Mouse (Mus musculus) forebrain, embryonic 13.5 days (tissue): ENCODE data around the gene Cdk2ap1. TPM values are rescaled to one million over a fixed set of nuclear protein-coding genes. Genes with fewer than 3 reads are reported as not detected.

Experiments used
- ATAC-seq: fragments of 200-750 bp; cut with Nextera tagmentation; 2 replicates; pipeline ENCODE4 v1.8.0; 2017
- H3K27ac ChIP-seq: fragments of 300-500 bp; sonication (generic); 2 replicates; pipeline ENCODE4 v1.5.1; 2015; ENCODE audit warnings: inconsistent platforms, mild to moderate bottlenecking, moderate library complexity
- H3K27me3 ChIP-seq: fragments of 300-500 bp; sonication (generic); 2 replicates; pipeline ENCODE4 v1.6.1; 2015; ENCODE audit warnings: mild to moderate bottlenecking, inconsistent platforms
- H3K36me3 ChIP-seq: fragments of 300-500 bp; sonication (generic); 2 replicates; pipeline ENCODE4 v1.6.1; 2015; ENCODE audit warnings: mild to moderate bottlenecking, inconsistent platforms; ENCODE audit not compliant: poor library complexity, severe bottlenecking
- H3K4me1 ChIP-seq: fragments of 300-500 bp; sonication (generic); 2 replicates; pipeline ENCODE4 v1.6.1; 2015; ENCODE audit warnings: inconsistent platforms
- H3K4me2 ChIP-seq: fragments of 300-500 bp; sonication (generic); 2 replicates; pipeline ENCODE4 v1.6.1; 2015; ENCODE audit warnings: inconsistent platforms, mild to moderate bottlenecking, moderate library complexity
- H3K4me3 ChIP-seq: fragments of 300-500 bp; sonication (generic); 2 replicates; pipeline ENCODE4 v1.5.1; 2015; ENCODE audit warnings: mild to moderate bottlenecking, inconsistent platforms
- H3K9ac ChIP-seq: fragments of 300-500 bp; sonication (generic); 2 replicates; pipeline ENCODE4 v1.6.1; 2015; ENCODE audit warnings: mild to moderate bottlenecking, inconsistent platforms
- H3K9me3 ChIP-seq: fragments of 300-500 bp; sonication (generic); replicated peaks from 2 replicates; pipeline ENCODE4 v1.6.1; 2016; ENCODE audit warnings: inconsistent platforms
- WGBS: fragments of 180-500 bp; shearing (Covaris S2); methylation state at CpG from one replicate; pipeline ENCODE4 v1.1.7; 2015; 5-methylcytosine and 5-hydroxymethylcytosine counted together
- polyA plus RNA-seq: library from polyadenylated mRNA; unstranded; fragments of >200 nt; fragmentation: Nextera tagmentation; extraction: Ambion mirVana; gene quantifications from 2 replicates; pipeline ENCODE4 v1.2.1, GENCODE M21; 2015

Cdk2ap1 gene
- polyA plus RNA-seq, 1 experiment from 2014 or later = 78.9 TPM

GRCm38 (mm10) chr5:124359641-124360040, 3.2 kb downstream of the Cdk2ap1 start:
- H3K36me3 ChIP-seq = no peaks in the 10 kb centered on the region
- H3K4me3 ChIP-seq = no peak overlapping the region
- H3K9ac ChIP-seq = no peak overlapping the region
- H3K4me1 ChIP-seq = peaks cover 3% of the 10 kb centered on the region
- WGBS = 90% methylated on average over 2 of the region's 2 CpGs
- H3K4me2 ChIP-seq = no peak overlapping the region
- H3K9me3 ChIP-seq = no peaks in the 10 kb centered on the region
- H3K27ac ChIP-seq = no peak overlapping the region
- H3K27me3 ChIP-seq = no peaks in the 10 kb centered on the region
- ATAC-seq = no peak

GRCm38 (mm10) chr5:124356695-124357094, 6.2 kb downstream of the Cdk2ap1 start:
- no peak for ATAC-seq
- Histone ChIP-seq H3K9me3 (no peaks in the 10 kb centered on the region), H3K4me3 (no peak overlapping the region), H3K4me2 (no peak overlapping the region), H3K27me3 (no peaks in the 10 kb centered on the region), H3K9ac (no peak overlapping the region), H3K27ac (no peak overlapping the region), H3K36me3 (no peaks in the 10 kb centered on the region), H3K4me1 (peaks cover 9% of the 10 kb centered on the region)
- 35% methylated on average over 3 of the region's 3 CpGs for WGBS

GRCm38 (mm10) chr5:124355425-124355959, 7.4 kb downstream of the Cdk2ap1 start:
- Histone ChIP-seq H3K9ac (peak overlapping the region; percentile 100), H3K27me3 (no peaks in the 10 kb centered on the region), H3K4me2 (peak overlapping the region; percentile 64), H3K9me3 (no peaks in the 10 kb centered on the region), H3K36me3 (no peaks in the 10 kb centered on the region), H3K27ac (no peak overlapping the region), H3K4me3 (peak overlapping the region; percentile 94), H3K4me1 (peaks cover 21% of the 10 kb centered on the region)
- ATAC-seq = no peak
- WGBS = under 1% methylated on average over 12 of the region's 12 CpGs

GRCm38 (mm10) chr5:124354574-124355424, 8.1 kb downstream of the Cdk2ap1 start:
- H3K27me3 ChIP-seq = no peaks in the 10 kb centered on the region
- peak overlapping the region; percentile 64 for H3K4me2 ChIP-seq
- H3K36me3 ChIP-seq = peaks cover 6% of the 10 kb centered on the region
- H3K27ac ChIP-seq = peak overlapping the region; percentile 99
- no peaks in the 10 kb centered on the region for H3K9me3 ChIP-seq
- peak overlapping the region; percentile 94 for H3K4me3 ChIP-seq
- H3K4me1 ChIP-seq = peaks cover 28% of the 10 kb centered on the region
- H3K9ac ChIP-seq = peak overlapping the region; percentile 100
- peak; percentile 22 for ATAC-seq
- WGBS = under 1% methylated on average over 42 of the region's 60 CpGs

- no peaks in the 10 kb centered on the region for H3K27me3 ChIP-seq
- no peaks in the 10 kb centered on the region for H3K9me3 ChIP-seq
- H3K9ac ChIP-seq = peak overlapping the region; percentile 100
- peak overlapping the region; percentile 99 for H3K27ac ChIP-seq
- H3K4me1 ChIP-seq = peaks cover 36% of the 10 kb centered on the region
- peak; percentile 3 for ATAC-seq
- H3K36me3 ChIP-seq = peaks cover 15% of the 10 kb centered on the region
- peak overlapping the region; percentile 79 for H3K4me2 ChIP-seq
- under 1% methylated on average over 31 of the region's 132 CpGs for WGBS
- peak overlapping the region; percentile 94 for H3K4me3 ChIP-seq
These were observed 8.9 kb downstream of the Cdk2ap1 start for GRCm38 (mm10) chr5:124353726-124354547.

GRCm38 (mm10) chr5:124353011-124353725, 9.7 kb downstream of the Cdk2ap1 start:
- peak overlapping the region; percentile 100 for H3K9ac ChIP-seq
- ATAC-seq = no peak
- H3K4me1 ChIP-seq = peaks cover 40% of the 10 kb centered on the region
- 0% methylated on average over 24 of the region's 32 CpGs for WGBS
- no peaks in the 10 kb centered on the region for H3K27me3 ChIP-seq
- peak overlapping the region; percentile 79 for H3K4me2 ChIP-seq
- H3K9me3 ChIP-seq = no peaks in the 10 kb centered on the region
- H3K4me3 ChIP-seq = peak overlapping the region; percentile 94
- H3K27ac ChIP-seq = peak overlapping the region; percentile 99
- H3K36me3 ChIP-seq = peaks cover 23% of the 10 kb centered on the region

- H3K9me3 ChIP-seq = no peaks in the 10 kb centered on the region
- H3K27me3 ChIP-seq = no peaks in the 10 kb centered on the region
- H3K4me3 ChIP-seq = peak overlapping the region; percentile 94
- 1% methylated on average over 27 of the region's 30 CpGs for whole genome bisulfite sequencing
- peaks cover 40% of the 10 kb centered on the region for H3K4me1 ChIP-seq
- H3K36me3 ChIP-seq = peaks cover 27% of the 10 kb centered on the region
- peak overlapping the region; percentile 100 for H3K9ac ChIP-seq
- ATAC-seq = peak; percentile 86
- H3K27ac ChIP-seq = peak overlapping the region; percentile 99
- peak overlapping the region; percentile 79 for H3K4me2 ChIP-seq
These were observed 10.6 kb downstream of the Cdk2ap1 start for GRCm38 (mm10) chr5:124352141-124352920.

GRCm38 (mm10) chr5:124351604-124352003, 11.3 kb downstream of the Cdk2ap1 start:
- Histone ChIP-seq H3K4me1 (peaks cover 40% of the 10 kb centered on the region), H3K36me3 (peaks cover 32% of the 10 kb centered on the region), H3K4me3 (peak overlapping the region; percentile 94), H3K27me3 (no peaks in the 10 kb centered on the region), H3K9me3 (no peaks in the 10 kb centered on the region), H3K9ac (peak overlapping the region; percentile 100), H3K27ac (peak overlapping the region; percentile 99), H3K4me2 (peak overlapping the region; percentile 79)
- WGBS = 35% methylated on average over 3 of the region's 3 CpGs
- ATAC-seq = peak; percentile 11

- peak overlapping the region; percentile 79 for H3K4me2 ChIP-seq
- ATAC-seq = peak; percentile 66
- H3K9ac ChIP-seq = peak overlapping the region; percentile 100
- H3K4me3 ChIP-seq = peak overlapping the region; percentile 94
- WGBS = 5% methylated on average over 7 of the region's 7 CpGs
- no peaks in the 10 kb centered on the region for H3K9me3 ChIP-seq
- H3K4me1 ChIP-seq = peaks cover 40% of the 10 kb centered on the region
- no peaks in the 10 kb centered on the region for H3K27me3 ChIP-seq
- peaks cover 36% of the 10 kb centered on the region for H3K36me3 ChIP-seq
- peak overlapping the region; percentile 99 for H3K27ac ChIP-seq
These were observed 11.7 kb downstream of the Cdk2ap1 start for GRCm38 (mm10) chr5:124351111-124351560.

GRCm38 (mm10) chr5:124350350-124350749, 12.5 kb downstream of the Cdk2ap1 start:
- H3K4me3 ChIP-seq = peak overlapping the region; percentile 94
- H3K27me3 ChIP-seq = no peaks in the 10 kb centered on the region
- 71% methylated on average over 2 of the region's 2 CpGs for WGBS
- H3K4me2 ChIP-seq = peak overlapping the region; percentile 79
- peak overlapping the region; percentile 100 for H3K9ac ChIP-seq
- peak overlapping the region; percentile 99 for H3K27ac ChIP-seq
- H3K9me3 ChIP-seq = no peaks in the 10 kb centered on the region
- peaks cover 39% of the 10 kb centered on the region for H3K36me3 ChIP-seq
- peaks cover 37% of the 10 kb centered on the region for H3K4me1 ChIP-seq
- ATAC-seq = no peak

GRCm38 (mm10) chr5:124349196-124349595, 13.7 kb downstream of the Cdk2ap1 start:
- Histone ChIP-seq H3K27me3 (no peaks in the 10 kb centered on the region), H3K9me3 (no peaks in the 10 kb centered on the region), H3K27ac (peak overlapping the region; percentile 99), H3K36me3 (peaks cover 50% of the 10 kb centered on the region), H3K9ac (peak overlapping the region; percentile 37; the same call in 1 of the 2 replicates), H3K4me3 (no peak overlapping the region), H3K4me2 (peak overlapping the region; percentile 79), H3K4me1 (peaks cover 37% of the 10 kb centered on the region)
- ATAC-seq = no peak
- WGBS = 89% methylated on average over 17 of the region's 17 CpGs
